Mouse (Mus musculus) liver, embryonic 14.5 days (tissue): ENCODE measurements around the gene Krtap4-2. TPM values are rescaled to one million over a fixed set of nuclear protein-coding genes. Genes with fewer than 3 reads are reported as not detected.

Experiments
- ATAC-seq: fragments of 200-750 bp; cut with Nextera tagmentation; 2 replicates; pipeline ENCODE4 v1.8.0; 2017; ENCODE audit warnings: moderate number of reproducible peaks, mild to moderate bottlenecking, moderate library complexity; ENCODE audit not compliant: insufficient read depth
- DNase-seq, 3 experiments: peaks; one replicate each; pipeline ENCODE4 v3.0.0-alpha.2; 2012 to 2013; ENCODE audit warnings: low read depth in 3 of 3, low spot score in 3 of 3
- H3K27ac ChIP-seq: fragments of 300-500 bp; sonication (generic); 2 replicates; pipeline ENCODE4 v1.5.1; 2014; ENCODE audit warnings: moderate library complexity, mild to moderate bottlenecking, control low read depth, inconsistent platforms
- H3K27me3 ChIP-seq: fragments of 300-500 bp; sonication (generic); 2 replicates; pipeline ENCODE4 v1.6.1; 2014; ENCODE audit warnings: mild to moderate bottlenecking, low read length, moderate library complexity; ENCODE audit not compliant: control insufficient read depth, insufficient read depth
- H3K36me3 ChIP-seq: fragments of 300-500 bp; sonication (generic); replicated peaks from 2 replicates; pipeline ENCODE4 v1.6.1; 2014; ENCODE audit warnings: low read depth; ENCODE audit not compliant: control insufficient read depth, insufficient read depth
- H3K4me1 ChIP-seq, 2 experiments: fragments of 200-500 bp in 1 of 2; fragments of 300-500 bp in 1 of 2; sonication (generic) in 1 of 2; replicated peaks; 2 replicates each; pipeline ENCODE4 v1.6.1; 2012 to 2014; ENCODE audit warnings: antibody characterized with exemption in 1 of 2, inconsistent platforms in 1 of 2, low read length in 1 of 2; ENCODE audit not compliant: control insufficient read depth in 2 of 2, insufficient read depth in 2 of 2
- H3K4me2 ChIP-seq: fragments of 300-500 bp; sonication (generic); 2 replicates; pipeline ENCODE4 v1.6.1; 2014; ENCODE audit warnings: low read depth, mild to moderate bottlenecking, control low read depth, moderate library complexity
- H3K4me3 ChIP-seq, 2 experiments: fragments of 200-500 bp in 1 of 2; fragments of 300-500 bp in 1 of 2; sonication (generic) in 1 of 2; 2 replicates each; pipeline ENCODE4 v1.5.1; 2012 to 2014; ENCODE audit warnings: low read depth in 2 of 2, low read length in 2 of 2, mild to moderate bottlenecking in 2 of 2, control low read depth in 1 of 2, inconsistent platforms in 1 of 2, moderate library complexity in 1 of 2; ENCODE audit not compliant: insufficient read depth in 1 of 2
- H3K9ac ChIP-seq: fragments of 300-500 bp; sonication (generic); replicated peaks from 2 replicates; pipeline ENCODE4 v1.6.1; 2014; ENCODE audit warnings: mild to moderate bottlenecking, control low read depth, moderate library complexity
- H3K9me3 ChIP-seq: fragments of 300-500 bp; sonication (generic); 2 replicates; pipeline ENCODE4 v1.6.1; 2016; ENCODE audit warnings: low read length, mixed read lengths; ENCODE audit not compliant: control insufficient read depth
- CTCF ChIP-seq: IDR thresholded peaks from 2 replicates; pipeline ENCODE4 v1.5.1; 2016; ENCODE audit warnings: antibody characterized with exemption, low read depth, control low read depth
- EP300 ChIP-seq: IDR thresholded peaks from 2 replicates; pipeline ENCODE4 v1.6.1; 2016; ENCODE audit warnings: antibody characterized with exemption, low read depth
- WGBS: fragments of 180-500 bp; shearing (Covaris S2); extraction: QIAGEN DNeasy Blood & Tissue Kit; methylation state at CpG from one replicate; pipeline ENCODE4 v1.1.7; 2014; ENCODE audit not compliant: insufficient replicate concordance; 5-methylcytosine and 5-hydroxymethylcytosine counted together
- polyA plus RNA-seq, 2 experiments: library from polyadenylated mRNA; depleted of rRNA in 1 of 2; stranded (reverse) in 1 of 2; unstranded in 1 of 2; fragments of >200 nt; fragmentation: Nextera tagmentation in 1 of 2; extraction: Ambion mirVana in 1 of 2; gene quantifications; 2 replicates each; pipeline versions ENCODE4 v1.2.1 to v1.2.3; 2012 to 2014

Krtap4-2 gene
- polyA plus RNA-seq, 2 experiments: not detected

DNA sequence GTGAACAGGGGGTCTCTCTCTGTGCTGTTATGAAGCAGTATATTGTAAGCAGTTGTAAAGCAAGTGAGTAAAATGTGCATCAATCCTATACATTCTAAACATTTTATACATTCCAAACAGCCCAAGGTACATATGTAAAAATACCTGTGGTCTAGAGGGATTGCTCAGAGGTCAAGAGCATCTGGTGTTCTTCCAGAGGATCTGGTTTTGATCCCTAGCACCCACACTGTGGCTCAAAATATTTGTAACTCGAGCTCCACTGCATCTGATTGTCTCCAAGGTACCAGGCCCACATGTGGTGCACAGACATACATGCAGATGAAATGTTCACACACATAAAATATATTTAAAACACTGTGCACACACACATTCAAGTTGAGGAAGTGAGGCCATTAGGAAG, 6.0 kb upstream of the Krtap4-2 start:
- no peak for TF ChIP-seq CTCF
- TF ChIP-seq EP300: no peak
- WGBS: 11% methylated on average over 1 of the region's 1 CpGs
- no peaks in the 10 kb centered on the region for H3K27me3 ChIP-seq
- H3K9ac ChIP-seq: no peak overlapping the region
- H3K9me3 ChIP-seq: no peaks in the 10 kb centered on the region
- no peaks in the 10 kb centered on the region for H3K36me3 ChIP-seq
- no peak overlapping the region for H3K27ac ChIP-seq
- H3K4me1 ChIP-seq: no peaks in the 10 kb centered on the region
- H3K4me3 ChIP-seq: no peak overlapping the region
- ATAC-seq (no peak), DNase-seq (no peak)
- H3K4me2 ChIP-seq: no peak overlapping the region

DNA sequence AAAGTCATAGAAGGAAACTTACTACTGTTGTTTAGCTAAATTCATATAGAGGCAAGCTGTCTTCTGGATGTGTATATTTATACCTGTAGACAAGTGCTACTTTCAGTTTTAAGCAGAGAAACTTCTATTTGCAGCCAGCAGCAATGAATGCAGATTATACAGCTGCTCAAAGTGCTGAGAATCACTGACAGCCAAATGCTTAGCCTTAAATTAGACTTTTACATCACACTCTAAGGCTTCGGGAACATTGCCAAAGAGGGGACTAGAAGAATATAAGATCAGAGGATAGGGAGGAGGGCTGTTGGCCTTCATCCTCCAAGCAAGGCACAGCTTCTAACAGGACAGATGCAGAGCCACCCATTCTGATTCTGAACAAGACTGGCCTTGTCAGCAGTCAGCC, 2.2 kb upstream of the Krtap4-2 start:
- no peaks in the 10 kb centered on the region for H3K4me1 ChIP-seq
- no peaks in the 10 kb centered on the region for H3K27me3 ChIP-seq
- H3K9ac ChIP-seq: no peak overlapping the region
- DNase-seq: no peak
- H3K4me3 ChIP-seq: no peak overlapping the region
- H3K27ac ChIP-seq: no peak overlapping the region
- WGBS: 70% methylated on average over 1 of the region's 1 CpGs
- TF ChIP-seq CTCF: no peak
- no peak for TF ChIP-seq EP300
- H3K36me3 ChIP-seq: no peaks in the 10 kb centered on the region
- ATAC-seq: no peak
- no peaks in the 10 kb centered on the region for H3K9me3 ChIP-seq
- no peak overlapping the region for H3K4me2 ChIP-seq

- TF ChIP-seq CTCF (no peak), EP300 (no peak)
- Histone ChIP-seq H3K36me3 (no peaks in the 10 kb centered on the region), H3K4me1 (no peaks in the 10 kb centered on the region), H3K4me3 (no peak overlapping the region), H3K27ac (no peak overlapping the region), H3K4me2 (no peak overlapping the region), H3K27me3 (no peaks in the 10 kb centered on the region), H3K9me3 (no peaks in the 10 kb centered on the region), H3K9ac (no peak overlapping the region)
- WGBS: 27% methylated on average over 2 of the region's 2 CpGs
- ATAC-seq (no peak), DNase-seq (no peak)
Observed at GRCm38 (mm10) chr11:99633293-99633692, 1.6 kb downstream of the Krtap4-2 start.

DNA sequence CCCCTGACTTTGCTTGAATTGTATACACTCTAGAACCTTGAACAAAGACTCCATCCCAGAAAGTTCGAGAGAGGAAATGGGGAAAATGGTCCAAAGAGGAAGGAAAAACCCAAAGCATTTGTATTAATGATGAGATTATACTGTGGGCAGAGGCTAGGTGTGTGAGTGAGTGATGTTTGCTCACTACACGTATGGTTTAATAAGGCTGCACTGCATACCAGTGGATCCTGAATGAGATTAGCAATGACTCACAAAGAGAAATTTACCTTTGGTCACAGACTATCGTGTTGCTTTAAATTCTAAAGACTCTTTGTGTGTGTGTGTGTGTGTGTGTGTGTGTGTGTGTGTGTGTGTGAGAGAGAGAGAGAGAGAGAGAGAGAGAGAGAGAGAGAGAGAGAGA, 4.0 kb downstream of the Krtap4-2 start:
- Histone ChIP-seq H3K9ac (no peak overlapping the region), H3K36me3 (no peaks in the 10 kb centered on the region), H3K27ac (no peak overlapping the region), H3K4me2 (no peak overlapping the region), H3K9me3 (no peaks in the 10 kb centered on the region), H3K4me3 (no peak overlapping the region), H3K4me1 (no peaks in the 10 kb centered on the region), H3K27me3 (no peaks in the 10 kb centered on the region)
- no peak for TF ChIP-seq EP300
- ATAC-seq (no peak), DNase-seq (no peak)
- WGBS: 51% methylated on average over 3 of the region's 3 CpGs

DNA sequence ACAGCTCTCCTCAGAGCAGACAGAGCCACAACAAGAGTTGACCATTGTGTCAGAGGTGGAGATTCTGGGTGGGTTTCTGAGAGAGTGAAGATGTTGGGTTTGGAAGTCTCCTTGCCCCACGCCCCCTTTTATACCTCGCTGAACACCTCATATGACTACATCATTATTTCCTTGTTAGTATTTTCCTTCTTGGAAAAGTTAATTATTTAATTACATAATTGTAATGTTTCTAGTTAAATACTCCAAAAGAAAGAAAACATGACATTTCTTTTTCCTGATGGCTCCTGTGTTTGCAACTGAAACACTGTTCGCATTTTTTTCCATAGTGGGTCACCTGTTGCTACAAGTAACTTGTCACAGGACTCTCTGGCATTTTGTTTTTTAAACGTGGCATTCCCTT, 6.7 kb downstream of the Krtap4-2 start, which contains the start of gene Krtap4-1:
Gene Krtap4-1 (minus strand): TSS at position 101 of the 400 bp plus-strand sequence.
- 49% methylated on average over 4 of the region's 4 CpGs for WGBS
- TF ChIP-seq CTCF (no peak), EP300 (no peak)
- H3K4me1 ChIP-seq: no peaks in the 10 kb centered on the region
- H3K27me3 ChIP-seq: no peaks in the 10 kb centered on the region
- H3K36me3 ChIP-seq: no peaks in the 10 kb centered on the region
- no peak within 1 kb of the TSS for H3K4me3 ChIP-seq
- H3K27ac ChIP-seq: no peak within 1 kb of the TSS
- H3K9me3 ChIP-seq: no peaks in the 10 kb centered on the region
- no peak within 1 kb of the TSS for H3K9ac ChIP-seq
- DNase-seq (no peak), ATAC-seq (no peak)
- no peak within 1 kb of the TSS for H3K4me2 ChIP-seq

- Histone ChIP-seq H3K9me3 (no peaks in the 10 kb centered on the region), H3K36me3 (no peaks in the 10 kb centered on the region), H3K4me1 (no peaks in the 10 kb centered on the region), H3K27me3 (no peaks in the 10 kb centered on the region), H3K9ac (no peak within 1 kb of the TSS), H3K27ac (no peak within 1 kb of the TSS), H3K4me3 (no peak within 1 kb of the TSS), H3K4me2 (no peak within 1 kb of the TSS)
- ATAC-seq (no peak), DNase-seq (no peak)
- no peak for TF ChIP-seq EP300
- no peak for TF ChIP-seq CTCF
- 58% methylated on average over 2 of the region's 2 CpGs for WGBS
Observed at GRCm38 (mm10) chr11:99620335-99620734, 14.5 kb downstream of the Krtap4-2 start, which contains the start of gene Gm11562. TSS of gene Gm11562 (minus strand) at chr11:99620435.
